Mouse (Mus musculus) forebrain, embryonic 12.5 days (tissue): Measurements from ENCODE around the gene 4931428L18Rik. TPM values are rescaled to one million over a fixed set of nuclear protein-coding genes. Genes with fewer than 3 reads are reported as not detected.
"Not testable (repeated sequence)": the region's sequence is repeated elsewhere in the genome, so short reads cannot be mapped to it uniquely, and the experiment has no call there.

Experiments used
- ATAC-seq: fragments of 200-750 bp; cut with Nextera tagmentation; 2 replicates; pipeline ENCODE4 v1.8.0; 2017; ENCODE audit warnings: moderate TSS enrichment; ENCODE audit not compliant: low FRiP score
- H3K27ac ChIP-seq: fragments of 300-500 bp; sonication (generic); 2 replicates; pipeline ENCODE4 v1.5.1; 2016; ENCODE audit warnings: mild to moderate bottlenecking
- H3K27me3 ChIP-seq: fragments of 300-500 bp; sonication (generic); 2 replicates; pipeline ENCODE4 v1.6.1; 2016; ENCODE audit warnings: mild to moderate bottlenecking
- H3K36me3 ChIP-seq: fragments of 300-500 bp; sonication (generic); replicated peaks from 2 replicates; pipeline ENCODE4 v1.6.1; 2016; ENCODE audit warnings: mild to moderate bottlenecking
- H3K4me1 ChIP-seq: fragments of 300-500 bp; sonication (generic); 2 replicates; pipeline ENCODE4 v1.6.1; 2016
- H3K4me2 ChIP-seq: fragments of 300-500 bp; sonication (generic); 2 replicates; pipeline ENCODE4 v1.6.1; 2016; ENCODE audit warnings: mild to moderate bottlenecking, moderate library complexity
- H3K4me3 ChIP-seq: fragments of 300-500 bp; sonication (generic); replicated peaks from 2 replicates; pipeline ENCODE4 v1.5.1; 2016; ENCODE audit warnings: mild to moderate bottlenecking
- H3K9ac ChIP-seq: fragments of 300-500 bp; sonication (generic); 2 replicates; pipeline ENCODE4 v1.6.1; 2016; ENCODE audit warnings: mild to moderate bottlenecking
- H3K9me3 ChIP-seq: fragments of 300-500 bp; sonication (generic); 2 replicates; pipeline ENCODE4 v1.6.1; 2016
- WGBS: fragments of 180-500 bp; shearing (Covaris S2); methylation state at CpG from one replicate; pipeline ENCODE4 v1.1.7; 2016; 5-methylcytosine and 5-hydroxymethylcytosine counted together
- polyA plus RNA-seq: library from polyadenylated mRNA; unstranded; fragments of >200 nt; fragmentation: Nextera tagmentation; extraction: Ambion mirVana; gene quantifications from 2 replicates; pipeline ENCODE4 v1.2.1, GENCODE M21; 2016

Gene 4931428L18Rik
- polyA plus RNA-seq, 1 experiment from 2014 or later, result not detected

DNA sequence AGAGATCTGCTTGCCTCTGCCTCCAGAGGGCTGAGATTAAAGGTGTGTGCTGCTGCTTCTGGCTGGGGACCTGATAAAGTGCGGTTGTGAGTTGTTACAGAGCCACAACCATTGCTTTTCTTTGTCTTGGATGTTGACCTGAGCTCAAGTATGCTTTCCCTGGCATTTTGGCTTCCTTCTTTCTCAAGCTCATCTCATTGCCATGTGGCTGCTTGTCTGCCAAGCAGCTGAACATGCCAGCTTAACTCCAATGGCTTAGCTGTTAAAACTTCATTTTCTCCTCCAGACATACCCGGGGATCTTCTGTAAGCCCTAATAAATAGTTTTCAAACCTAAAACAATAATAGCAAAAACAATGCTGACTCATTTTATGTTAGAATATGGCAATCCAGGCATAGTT, 190.1 kb downstream of the 4931428L18Rik start:
- 94% methylated on average over 2 of the region's 2 CpGs for WGBS
- Histone ChIP-seq H3K4me2 (no peak overlapping the region), H3K4me1 (no peaks in the 10 kb centered on the region), H3K27me3 (no peaks in the 10 kb centered on the region), H3K27ac (no peak overlapping the region), H3K36me3 (no peaks in the 10 kb centered on the region), H3K4me3 (no peak overlapping the region), H3K9ac (no peak overlapping the region), H3K9me3 (no peaks in the 10 kb centered on the region)
- ATAC-seq, result no peak

GRCm38 (mm10) chr1:31023173-31023572, 199.3 kb downstream of the 4931428L18Rik start:
- no peak for ATAC-seq
- Histone ChIP-seq H3K9me3 (no peaks in the 10 kb centered on the region), H3K36me3 (no peaks in the 10 kb centered on the region), H3K4me3 (no peak overlapping the region), H3K9ac (no peak overlapping the region), H3K4me2 (no peak overlapping the region), H3K27ac (no peak overlapping the region), H3K4me1 (no peaks in the 10 kb centered on the region), H3K27me3 (no peaks in the 10 kb centered on the region)

DNA sequence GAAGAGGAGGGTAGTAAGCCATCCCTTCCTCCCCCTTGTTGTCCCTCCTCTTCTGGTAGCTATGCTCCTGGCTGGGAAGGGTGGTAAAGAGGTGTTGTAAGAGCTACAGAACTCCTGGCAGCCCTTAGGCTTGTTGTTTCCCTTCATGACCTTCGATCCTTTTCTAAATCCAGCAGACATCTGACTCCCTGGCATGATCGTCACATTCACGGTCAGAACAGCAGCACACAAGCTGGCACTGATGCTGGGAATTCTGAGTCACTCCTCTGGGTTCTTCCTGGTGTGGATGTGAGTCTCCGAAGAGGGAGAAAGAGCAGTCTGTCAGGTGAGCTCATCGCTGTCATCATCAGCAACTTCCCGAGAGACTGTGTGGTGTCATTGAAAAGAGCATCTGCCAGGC, 203.2 kb downstream of the 4931428L18Rik start:
- H3K4me3 ChIP-seq, result no peak overlapping the region
- H3K9ac ChIP-seq, result no peak overlapping the region
- no peaks in the 10 kb centered on the region for H3K36me3 ChIP-seq
- no peak for ATAC-seq
- no peak overlapping the region for H3K4me2 ChIP-seq
- H3K4me1 ChIP-seq, result no peaks in the 10 kb centered on the region
- H3K27me3 ChIP-seq, result no peaks in the 10 kb centered on the region
- 85% methylated on average over 6 of the region's 6 CpGs for WGBS
- H3K9me3 ChIP-seq, result no peaks in the 10 kb centered on the region
- H3K27ac ChIP-seq, result no peak overlapping the region

DNA sequence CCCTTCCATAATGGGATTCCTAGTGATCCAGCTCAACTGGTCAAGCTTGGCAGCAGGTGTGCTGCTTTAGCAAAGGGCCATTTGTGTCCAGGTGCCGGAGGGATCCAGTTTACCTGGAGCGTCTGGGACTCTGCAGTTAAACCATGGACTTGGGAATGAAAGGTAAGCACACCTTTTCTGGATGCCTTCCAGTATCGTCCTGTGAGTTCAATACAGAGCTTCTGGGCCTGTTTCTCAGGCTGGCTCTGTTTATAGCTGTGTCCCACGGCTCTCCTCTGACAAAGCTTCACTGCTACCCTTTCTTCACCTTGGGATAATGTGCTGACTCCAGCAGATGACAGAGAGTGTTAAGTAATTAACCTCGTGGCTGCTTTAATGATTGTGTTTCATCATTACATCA, 205.1 kb downstream of the 4931428L18Rik start:
- no peaks in the 10 kb centered on the region for H3K27me3 ChIP-seq
- no peaks in the 10 kb centered on the region for H3K4me1 ChIP-seq
- no peak overlapping the region for H3K9ac ChIP-seq
- H3K27ac ChIP-seq, result no peak overlapping the region
- WGBS, result 80% methylated on average over 5 of the region's 5 CpGs
- H3K4me3 ChIP-seq, result no peak overlapping the region
- H3K4me2 ChIP-seq, result no peak overlapping the region
- no peak for ATAC-seq
- H3K36me3 ChIP-seq, result no peaks in the 10 kb centered on the region
- no peaks in the 10 kb centered on the region for H3K9me3 ChIP-seq

- ATAC-seq, result no peak
- no peaks in the 10 kb centered on the region for H3K27me3 ChIP-seq
- 87% methylated on average over 6 of the region's 6 CpGs for WGBS
These were observed 206.4 kb downstream of the 4931428L18Rik start for GRCm38 (mm10) chr1:31016068-31016467.

GRCm38 (mm10) chr1:31015261-31015660, 207.2 kb downstream of the 4931428L18Rik start:
- 74% methylated on average over 2 of the region's 2 CpGs for WGBS
- Histone ChIP-seq H3K4me2 (no peak overlapping the region), H3K9ac (no peak overlapping the region), H3K27ac (no peak overlapping the region), H3K9me3 (no peaks in the 10 kb centered on the region), H3K4me1 (no peaks in the 10 kb centered on the region), H3K4me3 (no peak overlapping the region), H3K36me3 (no peaks in the 10 kb centered on the region), H3K27me3 (no peaks in the 10 kb centered on the region)
- no peak for ATAC-seq

More at GRCm38 (mm10) chr1:31016068-31016467, 206.4 kb downstream of the 4931428L18Rik start:
- Histone ChIP-seq H3K9me3 (no peaks in the 10 kb centered on the region), H3K9ac (no peak overlapping the region), H3K4me2 (no peak overlapping the region), H3K4me3 (no peak overlapping the region), H3K27ac (no peak overlapping the region), H3K36me3 (no peaks in the 10 kb centered on the region), H3K4me1 (no peaks in the 10 kb centered on the region)

DNA sequence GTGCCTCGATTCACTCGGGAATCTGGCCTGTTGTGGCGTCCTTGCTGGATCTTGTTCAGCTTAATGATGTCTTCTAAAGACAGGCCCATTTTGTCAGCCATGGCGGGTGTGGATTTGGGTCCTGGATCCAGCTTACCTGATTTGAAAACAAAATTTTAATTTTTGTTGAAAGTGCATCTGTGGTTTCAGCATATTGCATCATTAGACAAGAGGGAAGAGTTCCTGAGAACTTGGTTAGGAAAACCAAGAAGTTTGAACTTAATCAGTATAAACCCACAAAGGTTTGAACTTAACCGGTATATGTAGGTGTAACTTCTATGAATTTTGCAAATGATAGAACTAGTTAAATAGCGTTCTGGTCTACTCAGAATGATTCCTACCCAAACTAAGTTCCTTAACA, 244.6 kb downstream of the 4931428L18Rik start, which contains the start of gene AC153137.1:
Gene AC153137.1 (minus strand): TSS at position 101 of the 400 bp plus-strand sequence.
- H3K27me3 ChIP-seq, ATAC-seq, H3K4me2 ChIP-seq, H3K36me3 ChIP-seq, H3K4me1 ChIP-seq, H3K9me3 ChIP-seq, H3K4me3 ChIP-seq, H3K9ac ChIP-seq, H3K27ac ChIP-seq: not testable (repeated sequence)
- 88% methylated on average over 5 of the region's 6 CpGs for WGBS

GRCm38 (mm10) chr1:30977239-30977638, 245.2 kb downstream of the 4931428L18Rik start:
- H3K9ac ChIP-seq, H3K27me3 ChIP-seq, H3K4me3 ChIP-seq, H3K27ac ChIP-seq, H3K9me3 ChIP-seq, ATAC-seq, H3K36me3 ChIP-seq, H3K4me1 ChIP-seq, H3K4me2 ChIP-seq: not testable (repeated sequence)
- WGBS, result 90% methylated on average over 7 of the region's 7 CpGs

DNA sequence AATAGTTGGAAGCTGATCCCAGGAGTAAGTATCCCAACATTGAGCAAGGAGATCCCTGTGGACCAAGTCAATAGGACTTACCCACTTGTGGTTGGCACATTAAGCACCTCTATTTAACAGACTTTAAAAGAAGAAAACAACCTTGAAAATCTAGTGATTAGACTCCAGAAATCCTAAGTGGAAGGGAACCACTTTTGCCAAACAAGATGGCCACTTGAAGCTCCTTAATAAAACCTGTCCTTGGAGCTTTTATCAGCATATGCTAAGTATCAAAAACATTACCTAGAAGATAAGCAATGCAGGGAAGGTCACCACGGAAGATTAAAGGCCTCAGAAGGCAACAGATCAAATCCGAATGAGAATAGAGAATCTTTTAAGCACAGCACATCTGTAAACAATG, 270.7 kb downstream of the 4931428L18Rik start:
- WGBS, result 78% methylated on average over 2 of the region's 2 CpGs
- H3K4me2 ChIP-seq, result no peak overlapping the region
- no peak overlapping the region for H3K9ac ChIP-seq
- H3K9me3 ChIP-seq, result no peaks in the 10 kb centered on the region
- H3K4me1 ChIP-seq, result peaks cover 13% of the 10 kb centered on the region
- no peaks in the 10 kb centered on the region for H3K27me3 ChIP-seq
- no peak overlapping the region for H3K27ac ChIP-seq
- no peak for ATAC-seq
- no peaks in the 10 kb centered on the region for H3K36me3 ChIP-seq
- no peak overlapping the region for H3K4me3 ChIP-seq

- Histone ChIP-seq H3K4me3 (peak overlapping the region; percentile 93), H3K36me3 (no peaks in the 10 kb centered on the region), H3K4me2 (peak overlapping the region; percentile 40), H3K4me1 (peaks cover 16% of the 10 kb centered on the region), H3K27me3 (no peaks in the 10 kb centered on the region), H3K9me3 (no peaks in the 10 kb centered on the region), H3K27ac (peak overlapping the region; percentile 99), H3K9ac (peak overlapping the region; percentile 95)
- 39% methylated on average over 5 of the region's 5 CpGs for WGBS
- no peak for ATAC-seq
These were observed 272.0 kb downstream of the 4931428L18Rik start for GRCm38 (mm10) chr1:30950456-30950835.

DNA sequence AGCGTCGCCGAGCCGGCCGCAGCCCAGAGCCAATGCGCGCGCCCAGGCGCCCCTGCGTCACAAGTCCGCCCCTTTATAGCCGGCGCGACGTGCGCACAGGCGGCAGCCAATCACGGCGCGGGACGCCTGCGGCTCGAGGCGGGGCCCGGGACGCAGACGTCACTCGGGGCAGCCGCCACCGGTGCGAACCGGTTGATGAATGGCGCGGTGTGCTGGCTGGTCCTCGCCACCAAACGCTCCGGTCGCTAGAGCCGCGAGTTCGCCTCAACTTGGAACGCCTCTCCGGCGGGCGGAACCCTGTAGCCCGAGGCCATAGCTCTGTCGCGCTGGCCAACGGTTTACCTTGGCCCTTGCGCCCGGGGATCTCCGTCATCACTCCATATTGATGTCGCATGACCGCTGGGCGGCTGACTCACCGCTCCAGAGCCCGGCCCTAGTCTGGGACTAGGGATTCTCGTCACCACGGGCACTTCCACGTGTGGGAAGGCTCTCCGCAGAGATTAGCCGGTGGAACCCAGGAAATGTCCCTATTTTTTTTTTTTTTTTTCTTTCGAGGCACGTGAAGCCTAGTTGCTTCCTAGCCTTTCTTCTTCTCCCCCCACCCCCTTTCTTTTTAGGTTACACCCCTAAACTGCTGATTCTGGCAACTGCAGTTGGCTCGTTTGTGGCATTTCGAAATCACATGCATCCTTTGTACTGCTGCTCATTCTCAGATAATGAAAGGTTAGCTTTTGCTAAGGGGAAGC, 272.6 kb downstream of the 4931428L18Rik start:
- Histone ChIP-seq H3K9ac (peak overlapping the region; percentile 95), H3K4me1 (peaks cover 16% of the 10 kb centered on the region), H3K27me3 (no peaks in the 10 kb centered on the region), H3K36me3 (peaks cover 5% of the 10 kb centered on the region), H3K4me3 (peak overlapping the region; percentile 93), H3K9me3 (no peaks in the 10 kb centered on the region), H3K4me2 (peak overlapping the region; percentile 40), H3K27ac (peak overlapping the region; percentile 99)
- ATAC-seq, result peak; percentile 99
- WGBS, result under 1% methylated on average over 61 of the region's 66 CpGs

- peaks cover 16% of the 10 kb centered on the region for H3K4me1 ChIP-seq
- H3K36me3 ChIP-seq, result peaks cover 13% of the 10 kb centered on the region
- H3K9ac ChIP-seq, result peak overlapping the region; percentile 95
- WGBS, result under 1% methylated on average over 75 of the region's 85 CpGs
- peak overlapping the region; percentile 54 for H3K4me2 ChIP-seq
- peak overlapping the region; percentile 99 for H3K27ac ChIP-seq
- H3K4me3 ChIP-seq, result peak overlapping the region; percentile 93
- H3K9me3 ChIP-seq, result no peaks in the 10 kb centered on the region
- ATAC-seq, result peak; percentile 64
- no peaks in the 10 kb centered on the region for H3K27me3 ChIP-seq
These were observed 273.4 kb downstream of the 4931428L18Rik start for GRCm38 (mm10) chr1:30948950-30949639.
